Mouse (Mus musculus): ENCODE measurements around the gene Ptprg. TPM values are rescaled to one million over a fixed set of nuclear protein-coding genes. Genes with fewer than 3 reads are reported as not detected.
"Not testable (repeated sequence)": the region's sequence is repeated elsewhere in the genome, so short reads cannot be mapped to it uniquely, and the experiment has no call there.

The Ptprg gene
- polyA plus RNA-seq, 1 experiment from 2014 or later = not detected

GRCm38 (mm10) chr14:12061313-12061712, 508.0 kb downstream of the Ptprg start:
- H3K4me3 ChIP-seq (ENCODE audit: inconsistent target); H3K27ac ChIP-seq; H3K79me2 ChIP-seq (ENCODE audit: inconsistent target); H3K36me3 ChIP-seq (ENCODE audit: inconsistent target): not testable (repeated sequence)
- WGBS (ENCODE audit: missing documents) = 86% methylated on average over 1 of the region's 2 CpGs

DNA sequence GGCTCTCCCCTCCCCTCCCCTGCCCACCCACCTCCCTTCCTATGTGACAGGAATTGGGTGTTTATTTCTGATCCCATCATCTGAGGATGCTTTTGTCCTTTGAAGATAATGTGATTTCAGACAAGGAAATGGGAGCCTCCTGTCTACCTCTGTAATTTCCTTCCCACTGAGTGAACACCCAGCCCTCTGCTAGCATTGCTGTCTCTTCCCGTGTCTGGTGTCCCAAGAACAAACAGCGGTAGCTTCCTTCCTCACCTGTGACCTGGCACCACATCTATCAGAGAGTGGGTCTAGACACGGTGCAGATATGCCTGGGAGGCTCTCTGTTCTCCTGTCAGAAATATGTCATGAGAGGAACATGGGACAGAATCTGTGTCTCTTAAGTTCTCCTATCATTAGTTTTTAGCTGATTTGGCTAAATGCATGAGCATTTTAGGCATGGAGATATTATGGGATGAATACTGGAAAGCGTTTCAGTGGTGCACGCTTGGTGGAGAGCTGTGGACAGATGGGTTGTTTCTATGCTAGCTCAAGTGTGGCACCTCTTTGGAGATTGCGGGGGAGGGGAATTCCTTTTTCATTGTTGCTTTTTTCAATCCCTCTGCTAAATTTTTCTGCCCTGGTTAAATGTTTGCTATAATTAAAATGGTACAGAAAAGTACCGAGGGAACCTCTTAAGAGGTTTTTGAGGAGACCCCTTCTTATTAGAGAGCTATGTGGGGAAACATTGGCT, 509.5 kb downstream of the Ptprg start:
- H3K79me2 ChIP-seq (ENCODE audit: inconsistent target) = no peaks in the 10 kb centered on the region
- no peak overlapping the region for H3K27ac ChIP-seq
- no peak overlapping the region for H3K4me3 ChIP-seq (ENCODE audit: inconsistent target)
- 85% methylated on average over 7 of the region's 7 CpGs for WGBS (ENCODE audit: missing documents)
- no peaks in the 10 kb centered on the region for H3K36me3 ChIP-seq (ENCODE audit: inconsistent target)

- H3K27ac ChIP-seq = no peak overlapping the region
- 55% methylated on average over 1 of the region's 1 CpGs for WGBS (ENCODE audit: missing documents)
- no peak overlapping the region for H3K4me3 ChIP-seq (ENCODE audit: inconsistent target)
- H3K79me2 ChIP-seq (ENCODE audit: inconsistent target) = no peaks in the 10 kb centered on the region
- no peaks in the 10 kb centered on the region for H3K36me3 ChIP-seq (ENCODE audit: inconsistent target)
Observed at GRCm38 (mm10) chr14:12065001-12065400, 511.7 kb downstream of the Ptprg start.

DNA sequence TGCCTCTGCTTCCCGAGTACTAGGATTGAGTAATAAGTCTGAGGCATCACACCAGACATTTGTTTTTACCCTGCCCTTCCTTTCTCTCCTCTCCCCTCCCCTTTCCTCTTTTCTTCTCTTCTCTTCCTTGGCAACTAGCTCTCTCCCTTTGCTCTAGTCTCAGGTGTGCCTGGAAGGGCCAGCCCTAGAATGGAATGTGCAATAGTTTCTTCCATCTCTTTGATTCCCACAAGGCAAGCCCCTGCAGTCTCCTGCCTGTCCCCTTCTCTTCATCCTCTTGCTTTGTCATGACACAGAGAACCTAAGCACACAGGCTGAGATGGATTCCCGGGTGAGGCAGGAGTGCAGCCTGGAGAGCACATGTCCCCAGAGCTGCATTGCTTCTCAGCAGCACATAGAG, 512.4 kb downstream of the Ptprg start:
- H3K79me2 ChIP-seq (ENCODE audit: inconsistent target) = no peaks in the 10 kb centered on the region
- H3K4me3 ChIP-seq (ENCODE audit: inconsistent target) = no peak overlapping the region
- no peak overlapping the region for H3K27ac ChIP-seq
- H3K36me3 ChIP-seq (ENCODE audit: inconsistent target) = no peaks in the 10 kb centered on the region
- WGBS (ENCODE audit: missing documents) = 69% methylated on average over 2 of the region's 2 CpGs

DNA sequence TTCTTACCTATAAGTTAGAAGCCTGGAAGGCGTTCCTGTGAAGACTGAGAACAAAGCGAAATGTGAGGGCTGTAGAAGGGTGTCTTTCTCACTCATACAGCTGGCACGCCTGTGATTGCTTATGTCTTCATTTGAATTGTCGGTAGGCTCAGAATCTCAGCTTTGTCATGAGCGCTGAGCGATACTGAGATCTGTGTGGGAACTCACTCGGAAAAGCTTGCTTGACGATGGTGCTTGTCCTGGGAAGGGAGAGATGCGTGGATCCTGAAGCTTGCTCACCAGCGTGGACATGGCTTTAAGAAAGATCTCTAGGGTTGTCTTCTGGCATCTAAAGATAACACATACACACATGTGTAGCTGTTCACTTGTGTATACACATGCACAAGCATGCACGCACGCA, 516.4 kb downstream of the Ptprg start:
- H3K4me3 ChIP-seq (ENCODE audit: inconsistent target) = no peak overlapping the region
- H3K27ac ChIP-seq = no peak overlapping the region
- 95% methylated on average over 12 of the region's 12 CpGs for WGBS (ENCODE audit: missing documents)
- no peaks in the 10 kb centered on the region for H3K79me2 ChIP-seq (ENCODE audit: inconsistent target)
- no peaks in the 10 kb centered on the region for H3K36me3 ChIP-seq (ENCODE audit: inconsistent target)

- Histone ChIP-seq H3K36me3 (ENCODE audit: inconsistent target) (no peaks in the 10 kb centered on the region), H3K27ac (no peak overlapping the region), H3K4me3 (ENCODE audit: inconsistent target) (no peak overlapping the region), H3K79me2 (ENCODE audit: inconsistent target) (no peaks in the 10 kb centered on the region)
- WGBS (ENCODE audit: missing documents) = 18% methylated on average over 1 of the region's 1 CpGs
Observed at GRCm38 (mm10) chr14:12070361-12070760, 517.0 kb downstream of the Ptprg start.

DNA sequence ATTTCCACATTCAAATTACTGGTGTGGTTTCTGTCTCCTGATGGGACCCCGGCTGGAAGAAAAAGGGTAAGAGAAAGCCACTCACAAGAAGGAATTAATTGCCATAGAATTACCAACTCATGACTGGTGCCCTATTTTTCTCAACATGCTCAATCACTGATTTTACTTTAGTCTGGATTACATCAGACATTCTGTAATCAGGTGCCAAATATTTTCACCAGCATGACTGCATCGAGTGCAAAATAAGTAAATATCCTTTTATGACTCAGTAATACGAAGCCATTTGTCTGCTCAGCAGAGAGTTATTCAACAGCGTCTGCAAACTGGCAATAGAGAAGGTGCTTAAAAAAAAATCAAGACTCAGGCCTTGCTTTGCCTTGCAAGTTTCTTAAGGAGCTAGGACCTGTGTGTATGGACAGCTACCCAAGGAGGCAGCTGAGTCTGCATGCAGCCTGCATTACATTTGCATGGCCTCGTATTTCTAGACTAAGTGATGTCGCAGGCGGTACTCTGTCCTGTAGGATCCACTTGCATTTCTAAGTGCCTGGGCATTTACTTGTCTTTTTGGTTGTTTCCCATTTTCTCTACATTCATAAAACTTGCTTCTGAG, 517.6 kb downstream of the Ptprg start:
- Histone ChIP-seq H3K4me3 (ENCODE audit: inconsistent target) (no peak overlapping the region), H3K79me2 (ENCODE audit: inconsistent target) (no peaks in the 10 kb centered on the region), H3K27ac (no peak overlapping the region), H3K36me3 (ENCODE audit: inconsistent target) (no peaks in the 10 kb centered on the region)
- WGBS (ENCODE audit: missing documents) = 87% methylated on average over 7 of the region's 7 CpGs

DNA sequence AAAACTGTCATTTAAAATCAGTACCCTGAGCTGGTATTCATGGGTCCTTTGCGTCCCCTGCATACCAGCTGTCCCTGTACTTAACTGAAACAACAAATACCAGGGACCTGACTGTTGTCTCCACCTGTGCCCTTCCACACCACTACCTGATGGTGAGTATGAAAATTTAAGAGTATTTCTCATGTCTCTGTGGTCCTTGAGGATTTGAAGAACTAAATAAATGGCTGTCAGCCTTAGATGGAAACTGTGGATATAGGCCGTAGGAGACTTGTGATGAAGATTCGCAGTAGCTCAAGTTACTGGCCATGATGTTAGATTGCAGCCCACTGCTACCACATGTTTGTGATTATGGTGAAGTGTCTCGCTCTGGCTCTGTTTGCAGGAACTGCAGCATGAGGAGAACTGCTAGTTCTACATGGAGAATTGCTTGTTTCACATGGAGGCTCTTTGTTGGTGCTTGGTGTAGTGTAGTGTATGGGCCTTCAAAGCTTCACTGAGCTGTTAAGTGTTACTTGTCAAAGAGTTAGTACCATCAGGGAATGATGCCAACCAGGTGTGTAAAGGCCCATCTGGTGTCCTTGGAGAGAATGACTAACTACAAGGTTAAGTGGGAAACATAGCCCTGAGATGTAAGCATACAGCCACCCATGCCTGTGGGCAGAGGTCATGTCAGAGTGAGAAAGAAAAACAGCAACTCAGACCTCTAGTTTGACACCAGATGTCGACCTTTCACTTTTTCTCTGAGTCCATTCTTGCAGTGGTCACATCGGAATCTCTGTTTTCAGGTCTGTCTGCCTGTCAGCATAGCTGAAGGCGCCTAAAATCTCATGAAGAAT, 518.9 kb downstream of the Ptprg start:
- H3K27ac ChIP-seq = no peak overlapping the region
- no peaks in the 10 kb centered on the region for H3K36me3 ChIP-seq (ENCODE audit: inconsistent target)
- H3K4me3 ChIP-seq (ENCODE audit: inconsistent target) = no peak overlapping the region
- no peaks in the 10 kb centered on the region for H3K79me2 ChIP-seq (ENCODE audit: inconsistent target)
- 88% methylated on average over 7 of the region's 7 CpGs for WGBS (ENCODE audit: missing documents)

DNA sequence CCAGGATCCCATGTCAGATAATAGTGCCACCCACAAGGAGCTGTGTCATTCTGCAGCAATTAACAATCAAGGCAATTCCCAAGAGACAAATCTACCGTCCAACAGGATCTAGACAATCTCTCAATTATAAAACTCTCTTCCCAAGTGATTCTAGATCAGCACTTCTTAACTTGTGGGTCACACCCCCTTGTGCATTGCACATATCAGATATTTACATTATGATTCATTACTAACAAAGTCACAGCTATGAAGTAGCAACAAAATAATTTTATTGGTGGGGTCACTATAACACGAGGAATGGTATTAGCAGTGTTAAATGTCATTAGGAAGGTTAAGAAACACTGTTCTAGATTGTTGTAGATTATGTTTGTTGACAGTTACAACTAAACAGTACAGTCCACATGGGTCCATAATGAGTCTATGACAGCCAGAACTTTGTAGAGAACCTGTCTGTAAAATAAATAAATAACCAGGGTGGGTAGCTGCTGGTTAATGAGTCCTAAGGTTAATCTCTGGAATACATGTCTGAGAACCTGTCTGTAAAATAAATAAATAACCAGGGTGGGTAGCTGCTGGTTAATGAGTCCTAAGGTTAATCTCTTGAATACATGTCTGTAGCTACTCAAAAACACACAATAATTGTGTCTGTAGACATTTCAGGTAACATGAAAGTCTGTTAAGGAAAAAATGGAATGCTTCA, 520.2 kb downstream of the Ptprg start:
- no peak overlapping the region for H3K27ac ChIP-seq
- 83% methylated on average over 2 of the region's 2 CpGs for WGBS (ENCODE audit: missing documents)
- H3K4me3 ChIP-seq (ENCODE audit: inconsistent target) = no peak overlapping the region
- H3K36me3 ChIP-seq (ENCODE audit: inconsistent target) = no peaks in the 10 kb centered on the region
- H3K79me2 ChIP-seq (ENCODE audit: inconsistent target) = no peaks in the 10 kb centered on the region

DNA sequence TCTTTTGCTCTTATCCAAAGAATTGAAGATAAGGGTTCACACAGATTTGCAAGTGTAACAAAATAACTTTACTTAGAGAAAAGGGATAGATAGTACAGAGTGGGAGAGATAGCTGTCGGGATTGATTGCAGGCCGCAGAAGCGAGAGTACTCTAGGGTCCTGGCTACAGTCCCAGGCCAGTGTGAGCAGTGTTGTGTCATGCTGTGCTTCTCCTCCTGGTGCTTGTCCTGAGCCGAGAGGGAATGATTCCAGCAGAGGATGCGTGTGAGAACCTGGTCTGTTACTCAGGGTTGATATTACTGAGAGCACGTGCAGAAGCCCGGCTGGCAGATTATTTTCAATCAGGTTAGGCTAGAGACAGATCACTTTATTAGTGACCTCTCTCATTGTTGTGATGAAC, 523.9 kb downstream of the Ptprg start:
- Histone ChIP-seq H3K79me2 (ENCODE audit: inconsistent target) (no peaks in the 10 kb centered on the region), H3K4me3 (ENCODE audit: inconsistent target) (no peak overlapping the region), H3K36me3 (ENCODE audit: inconsistent target) (no peaks in the 10 kb centered on the region), H3K27ac (no peak overlapping the region)
- 95% methylated on average over 7 of the region's 7 CpGs for WGBS (ENCODE audit: missing documents)

DNA sequence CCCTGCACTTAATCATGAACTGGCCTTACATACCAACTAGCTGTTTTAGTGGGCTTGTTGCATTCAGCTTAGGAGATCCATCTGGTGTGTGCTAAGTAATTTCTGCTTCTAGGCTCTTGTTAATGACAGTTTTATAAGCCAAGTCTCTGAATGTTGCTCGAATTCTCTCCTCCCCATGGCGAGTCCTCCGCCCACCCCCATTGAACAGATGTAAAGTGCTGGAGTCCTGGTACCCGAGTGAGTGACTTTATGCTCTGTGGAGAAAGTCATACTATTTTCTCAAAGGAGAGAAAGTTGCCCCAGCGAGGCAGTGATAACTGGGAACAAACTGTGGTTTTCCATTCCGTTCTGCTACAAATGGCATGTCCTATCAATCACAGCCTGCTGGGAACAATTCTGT, 525.9 kb downstream of the Ptprg start:
- WGBS (ENCODE audit: missing documents) = 82% methylated on average over 6 of the region's 6 CpGs
- no peak overlapping the region for H3K27ac ChIP-seq

DNA sequence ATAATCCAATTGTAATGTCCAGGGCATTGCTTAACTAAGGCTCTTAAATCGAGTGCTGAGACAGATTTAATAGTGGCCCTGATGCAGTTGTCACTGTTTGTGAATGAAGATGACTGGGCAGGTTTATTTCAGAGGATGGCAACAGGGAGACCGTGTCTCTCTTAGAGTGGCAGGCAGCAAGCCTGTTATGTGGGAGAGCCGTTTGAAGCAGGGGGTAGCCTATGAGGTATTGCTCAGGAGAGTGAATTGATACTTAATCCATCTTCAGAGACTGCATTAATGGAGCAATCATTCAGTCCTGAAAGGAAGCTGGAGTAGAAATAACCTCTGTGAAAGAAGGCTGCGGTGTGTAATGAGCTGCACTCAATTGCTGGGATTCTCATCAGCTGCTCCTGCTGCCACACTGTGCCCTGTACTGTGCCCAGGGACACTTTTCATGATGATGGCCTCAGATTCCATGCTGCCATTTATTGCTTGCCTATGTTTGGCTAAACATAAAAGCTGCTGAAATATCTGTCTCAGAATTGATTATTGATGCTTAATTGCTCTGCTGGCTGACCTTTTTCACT, 526.6 kb downstream of the Ptprg start:
- 73% methylated on average over 4 of the region's 4 CpGs for WGBS (ENCODE audit: missing documents)
- Histone ChIP-seq H3K79me2 (ENCODE audit: inconsistent target) (no peaks in the 10 kb centered on the region), H3K36me3 (ENCODE audit: inconsistent target) (no peaks in the 10 kb centered on the region), H3K27ac (no peak overlapping the region), H3K4me3 (ENCODE audit: inconsistent target) (no peak overlapping the region)

More for the DNA sequence above, 525.9 kb downstream of the Ptprg start:
- no peaks in the 10 kb centered on the region for H3K36me3 ChIP-seq (ENCODE audit: inconsistent target)
- no peaks in the 10 kb centered on the region for H3K79me2 ChIP-seq (ENCODE audit: inconsistent target)
- no peak overlapping the region for H3K4me3 ChIP-seq (ENCODE audit: inconsistent target)

- 87% methylated on average over 5 of the region's 6 CpGs for WGBS (ENCODE audit: missing documents)
- H3K4me3 ChIP-seq (ENCODE audit: inconsistent target) = no peak overlapping the region
- H3K36me3 ChIP-seq (ENCODE audit: inconsistent target) = no peaks in the 10 kb centered on the region
- no peak overlapping the region for H3K27ac ChIP-seq
- no peaks in the 10 kb centered on the region for H3K79me2 ChIP-seq (ENCODE audit: inconsistent target)
Observed at GRCm38 (mm10) chr14:12082131-12082921, 529.0 kb downstream of the Ptprg start.

DNA sequence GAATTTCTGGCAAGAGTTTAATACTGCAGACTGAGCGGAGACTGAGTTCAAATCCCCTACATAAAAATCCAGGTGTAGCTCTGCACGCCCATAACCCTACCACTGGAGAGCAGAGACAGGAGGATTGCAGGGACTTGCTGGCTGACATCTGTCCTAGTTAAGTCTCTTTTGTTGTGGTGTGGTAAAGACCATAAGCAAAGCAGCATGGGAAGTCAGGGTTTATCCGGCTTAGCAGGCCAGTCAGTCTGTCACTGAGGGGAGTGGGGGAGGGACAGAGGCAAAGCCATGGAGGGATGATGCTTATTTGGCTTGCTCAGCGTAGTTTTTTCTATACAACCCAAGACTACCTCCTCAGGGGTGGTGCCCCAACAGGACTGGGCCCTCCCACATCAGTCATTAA, 530.7 kb downstream of the Ptprg start:
- Histone ChIP-seq H3K27ac (no peak overlapping the region), H3K4me3 (ENCODE audit: inconsistent target) (no peak overlapping the region), H3K36me3 (ENCODE audit: inconsistent target) (no peaks in the 10 kb centered on the region), H3K79me2 (ENCODE audit: inconsistent target) (no peaks in the 10 kb centered on the region)
- 72% methylated on average over 4 of the region's 4 CpGs for WGBS (ENCODE audit: missing documents)
